Mouse (Mus musculus): ENCODE measurements around the gene Knl1.
A peak's percentile ranks its signal among the peaks of the same experiment; 100 is the strongest.
"Not testable (repeated sequence)": the region's sequence is repeated elsewhere in the genome, so short reads cannot be mapped to it uniquely, and the experiment has no call there.

The Knl1 gene

DNA sequence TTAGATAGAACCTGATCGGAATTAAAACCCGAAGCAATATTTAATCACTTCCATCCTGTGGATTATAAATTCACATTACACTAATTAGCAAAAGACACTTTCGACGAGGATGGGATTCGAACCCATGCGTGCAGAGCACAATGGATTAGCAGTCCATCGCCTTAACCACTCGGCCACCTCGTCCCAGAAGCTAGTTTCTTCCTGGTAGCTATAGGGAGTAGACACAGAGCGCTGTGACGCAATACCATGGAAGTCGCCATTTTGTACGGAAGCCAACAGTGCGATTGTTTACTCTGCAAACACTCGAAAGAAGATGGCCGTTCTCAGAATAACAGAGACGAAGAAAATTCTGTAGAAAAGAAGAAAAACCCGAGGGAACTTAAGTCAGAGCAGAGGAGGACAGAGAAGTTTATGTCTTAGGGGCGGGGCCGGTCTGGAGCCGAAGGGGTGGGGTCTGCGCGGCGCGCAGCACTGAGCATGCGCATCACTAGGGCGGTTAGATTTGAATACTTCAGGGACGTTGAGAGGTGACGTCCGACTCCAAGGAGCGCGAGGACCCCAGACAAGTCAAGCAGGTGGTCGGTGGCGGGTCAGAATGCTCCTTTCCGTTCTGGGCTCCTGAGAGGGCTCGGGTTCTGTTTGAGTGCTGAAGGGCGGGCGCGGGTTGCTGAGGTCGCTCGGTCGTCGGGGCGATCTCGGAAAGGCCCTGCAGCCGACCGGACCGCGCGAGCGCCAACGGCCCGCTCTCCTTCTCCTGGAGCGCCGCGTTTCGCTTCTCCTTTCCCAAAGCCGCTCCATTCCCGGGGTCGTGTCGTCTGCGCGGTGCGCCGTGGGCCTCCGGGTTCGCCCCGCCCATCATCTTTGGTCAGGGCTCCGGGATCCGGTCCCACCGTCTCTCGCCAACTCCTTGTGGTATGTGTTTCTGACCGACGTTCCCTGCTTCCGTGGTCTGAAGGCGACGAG is at the start of gene Knl1:
Knl1 (plus strand) TSS at position 471 of the 963 bp plus-strand sequence.
- peak; percentile 93 for DNase-seq

DNA sequence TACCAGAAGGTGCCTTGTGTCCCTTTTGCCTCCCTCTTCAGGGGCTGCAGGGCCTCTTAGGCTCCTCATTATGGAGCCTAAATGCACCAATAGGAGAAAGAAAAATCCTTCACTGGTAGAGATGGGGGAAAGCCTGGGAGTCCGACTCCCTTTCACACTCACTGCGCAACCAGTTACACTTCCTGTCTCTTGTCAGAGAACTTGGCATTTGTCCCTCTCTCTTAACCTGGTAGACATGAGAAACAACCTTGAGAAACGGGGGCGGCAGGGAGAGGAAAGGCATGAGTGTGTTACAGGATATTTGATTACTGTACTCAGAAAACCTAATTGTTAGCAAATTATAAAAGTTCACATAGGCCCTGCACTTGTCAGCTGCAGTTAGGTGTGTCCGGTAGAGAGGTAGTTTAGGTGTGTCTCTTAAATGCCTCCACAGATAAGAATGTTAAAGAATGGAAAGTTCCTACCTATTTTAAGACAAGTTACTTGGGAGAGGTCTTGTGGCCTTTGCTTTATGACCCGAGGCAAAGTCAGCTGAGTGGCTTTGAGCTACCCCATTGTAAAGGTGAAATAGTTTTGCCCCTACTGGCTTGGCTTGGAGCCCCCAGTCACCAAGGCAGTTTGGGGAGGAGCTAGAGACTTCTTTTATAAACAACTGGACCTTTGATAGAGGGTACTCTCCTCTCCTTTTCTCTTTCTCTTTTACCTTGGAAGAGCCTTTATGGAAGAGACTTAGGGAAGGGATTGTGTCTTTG is 48.6 kb upstream of the Knl1 start:
- DNase-seq = no peak

GRCm38 (mm10) chr2:118999025-118999639 is 47.8 kb upstream of the Knl1 start:
- DNase-seq = no peak

DNA sequence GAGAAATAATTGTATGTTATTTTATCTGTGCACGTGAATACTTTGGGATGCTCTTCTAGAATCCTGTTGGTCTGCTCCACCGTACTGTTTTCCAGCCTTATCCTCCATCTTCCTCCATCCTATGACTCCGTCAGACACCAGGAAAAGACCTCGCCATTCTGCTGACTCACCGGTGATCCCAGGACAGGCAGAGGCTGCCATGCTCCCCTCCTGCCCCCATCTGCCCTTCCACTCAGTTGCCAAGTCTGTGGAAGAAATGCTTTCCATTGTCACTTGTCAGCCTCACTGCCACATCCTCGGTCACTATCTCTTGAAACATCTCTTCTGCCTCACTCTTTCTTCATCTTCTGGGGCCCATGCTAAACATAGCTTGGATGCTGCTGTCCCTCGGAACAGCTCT is 40.0 kb upstream of the Knl1 start:
- no peak for DNase-seq

DNA sequence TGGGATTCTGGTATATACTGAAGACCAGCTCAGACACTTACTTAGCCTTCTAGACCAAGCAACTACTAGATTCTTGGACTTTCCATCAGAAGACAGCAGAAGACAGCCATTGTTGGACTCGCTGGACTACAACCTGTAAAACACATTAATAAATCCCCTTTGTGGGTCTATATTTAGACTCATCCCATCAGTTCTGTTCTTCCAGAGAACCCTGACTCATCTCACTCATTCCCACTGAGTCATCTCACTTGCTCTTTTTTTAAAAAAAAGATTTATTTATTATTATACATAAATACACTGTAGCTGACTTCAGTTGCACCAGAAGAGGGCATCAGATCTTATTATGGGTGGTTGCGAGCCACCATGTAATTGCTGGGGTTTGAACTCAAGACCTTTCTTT is 37.5 kb upstream of the Knl1 start:
- DNase-seq = no peak

- DNase-seq = no peak
Measured at GRCm38 (mm10) chr2:119014989-119015388, 31.9 kb upstream of the Knl1 start.

- no peak for DNase-seq
Measured at GRCm38 (mm10) chr2:119015604-119016180, 31.2 kb upstream of the Knl1 start.

DNA sequence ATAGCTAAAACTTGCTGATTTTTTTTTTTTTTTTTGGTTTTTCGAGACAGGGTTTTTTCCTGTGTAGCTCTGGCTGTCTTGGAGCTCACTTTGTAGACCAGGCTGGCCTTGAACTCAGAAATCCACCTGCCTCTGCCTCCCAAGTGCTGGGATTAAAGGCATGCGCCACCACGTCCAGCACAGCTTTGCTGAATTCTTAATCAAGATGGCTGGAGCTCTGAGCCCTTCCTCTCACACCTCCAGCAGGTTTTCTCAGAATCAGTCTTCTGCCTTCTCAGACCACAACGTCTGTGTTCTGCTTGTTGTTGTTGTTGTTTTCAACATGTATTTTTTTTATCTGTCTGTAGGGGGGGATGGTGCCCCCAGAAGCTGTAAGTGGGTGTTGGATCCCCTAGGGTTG is 30.6 kb upstream of the Knl1 start:
- DNase-seq = not testable (repeated sequence)

DNA sequence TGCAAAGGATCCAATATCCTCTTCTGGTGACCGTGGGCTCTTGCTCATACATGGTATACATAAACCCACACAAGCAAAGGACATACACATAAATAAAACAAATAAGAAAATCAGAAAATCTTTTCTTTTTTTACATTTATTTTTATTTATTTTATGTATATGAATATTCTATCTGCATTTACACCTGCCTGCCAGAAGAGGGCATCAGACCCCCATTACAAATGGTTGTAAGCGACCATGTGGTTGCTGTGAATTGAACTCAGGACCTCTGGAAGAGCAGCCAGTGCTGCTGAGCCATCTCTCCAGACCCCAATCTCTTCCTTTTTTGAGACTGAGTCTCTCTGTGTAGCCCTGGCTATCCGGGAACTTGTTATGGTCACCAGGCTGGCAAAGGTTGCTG is 29.3 kb upstream of the Knl1 start:
- DNase-seq = no peak

DNA sequence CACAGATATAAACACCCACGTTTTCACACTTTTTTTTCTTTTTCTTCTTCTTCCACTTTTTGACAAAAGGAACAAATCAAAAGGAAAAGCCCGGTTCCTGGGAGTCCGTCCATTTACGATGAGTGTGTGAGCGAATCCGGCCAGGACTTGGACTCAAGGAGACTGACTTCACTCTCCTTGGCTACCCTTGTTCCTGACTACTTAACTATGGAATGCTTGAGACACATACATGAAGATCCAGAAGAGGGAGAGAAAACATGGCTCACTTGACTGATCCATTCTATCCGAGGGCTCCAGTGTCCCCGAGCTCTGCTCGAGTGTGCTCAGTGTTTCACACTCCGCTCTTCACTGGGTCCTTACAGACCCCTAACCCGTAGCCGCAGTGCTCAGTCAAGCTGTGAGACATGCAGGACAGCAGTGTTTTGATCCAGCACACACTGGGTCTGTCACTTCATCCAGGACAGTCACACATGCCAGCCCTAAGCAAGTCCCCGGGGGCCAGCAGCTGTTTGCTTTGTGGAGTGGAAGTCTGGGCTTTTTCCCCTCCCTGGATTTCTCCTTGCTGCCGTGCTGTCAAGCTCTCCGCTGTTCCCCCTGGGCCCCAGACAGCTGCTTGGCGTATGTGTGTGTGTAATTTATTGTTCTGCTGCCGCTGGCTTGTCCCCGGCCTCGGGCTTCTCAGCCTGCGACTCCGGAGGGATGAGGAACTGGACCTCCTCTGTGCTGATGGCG is 28.4 kb upstream of the Knl1 start:
- no peak for DNase-seq

- DNase-seq = no peak
Measured at GRCm38 (mm10) chr2:119019131-119019530, 27.8 kb upstream of the Knl1 start.

DNA sequence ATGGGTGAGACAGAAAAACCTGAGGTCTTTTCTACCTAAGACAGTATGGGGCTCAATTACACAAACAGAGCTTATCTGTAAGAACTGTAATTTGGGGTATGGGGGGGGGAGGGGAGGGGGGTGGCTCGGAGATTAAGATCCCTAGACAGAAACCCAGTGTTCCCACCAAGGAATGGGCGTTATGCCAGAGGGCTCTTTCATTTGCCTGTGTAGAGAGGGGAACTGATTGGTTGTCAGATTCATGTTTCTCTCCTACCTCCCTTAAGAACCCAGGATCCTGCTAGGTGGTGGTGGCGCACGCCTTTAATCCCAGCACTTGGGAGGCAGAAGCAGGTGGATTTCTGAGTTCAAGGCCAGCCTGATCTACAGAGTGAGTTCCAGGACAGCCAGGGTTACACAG is 27.4 kb upstream of the Knl1 start:
- no peak for DNase-seq

DNA sequence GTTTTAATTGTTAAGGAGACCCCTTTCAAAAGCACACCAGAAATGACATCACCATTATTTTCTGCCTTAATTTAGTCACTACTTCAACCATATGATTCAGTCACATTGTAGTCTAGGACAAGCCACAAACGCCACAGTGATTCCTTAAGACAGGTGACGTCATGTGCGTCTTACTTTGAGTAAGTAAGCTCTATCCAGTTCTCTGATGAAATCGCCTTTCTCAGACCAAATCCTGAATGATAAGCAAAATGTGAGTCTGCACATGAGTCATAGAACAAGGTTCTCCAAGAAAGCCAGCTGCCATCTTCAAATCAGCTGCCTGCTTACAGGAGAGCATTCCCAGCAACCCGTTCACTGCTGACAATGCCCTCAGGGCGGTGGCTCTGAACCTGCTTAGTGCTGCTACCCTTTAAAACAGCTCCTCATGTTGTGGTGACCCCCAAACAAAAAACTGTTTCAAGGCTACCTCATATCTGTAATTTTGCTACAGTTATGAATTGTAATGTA is 23.7 kb upstream of the Knl1 start:
- no peak for DNase-seq

DNA sequence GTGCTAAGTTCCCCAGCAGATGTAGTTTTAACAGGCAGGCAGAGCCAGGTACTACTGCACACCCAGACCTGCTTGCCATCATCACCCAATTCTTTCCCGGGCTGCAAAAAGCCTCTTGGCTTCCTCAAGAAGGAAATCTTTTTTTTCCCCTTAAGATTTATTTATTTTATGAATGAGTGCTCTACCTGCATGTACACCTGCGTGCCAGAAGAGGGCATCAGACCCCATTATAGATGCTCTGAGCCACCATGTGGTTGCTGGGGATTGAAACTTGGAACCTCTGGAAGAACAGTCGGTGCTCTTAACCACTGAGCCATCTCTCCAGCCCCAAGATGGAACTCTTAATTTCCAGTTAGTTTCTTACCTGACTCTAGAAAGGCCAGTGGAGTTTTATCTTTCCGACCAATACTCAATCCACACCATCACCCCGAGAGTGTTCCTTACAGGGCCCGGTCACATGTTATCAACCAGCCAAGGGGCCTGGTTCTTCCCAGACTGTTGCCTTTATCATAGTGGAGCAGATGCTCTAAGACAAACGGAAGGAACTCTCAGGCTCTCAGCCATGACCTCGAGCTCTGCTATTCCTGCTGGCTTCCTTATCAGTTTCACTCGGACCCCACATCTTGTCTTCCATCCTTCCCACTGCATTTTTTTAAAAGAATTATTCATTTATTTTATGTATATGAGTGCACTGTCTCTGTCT is 22.2 kb upstream of the Knl1 start:
- no peak for DNase-seq

GRCm38 (mm10) chr2:119025239-119025616 is 21.7 kb upstream of the Knl1 start:
- no peak for DNase-seq

DNA sequence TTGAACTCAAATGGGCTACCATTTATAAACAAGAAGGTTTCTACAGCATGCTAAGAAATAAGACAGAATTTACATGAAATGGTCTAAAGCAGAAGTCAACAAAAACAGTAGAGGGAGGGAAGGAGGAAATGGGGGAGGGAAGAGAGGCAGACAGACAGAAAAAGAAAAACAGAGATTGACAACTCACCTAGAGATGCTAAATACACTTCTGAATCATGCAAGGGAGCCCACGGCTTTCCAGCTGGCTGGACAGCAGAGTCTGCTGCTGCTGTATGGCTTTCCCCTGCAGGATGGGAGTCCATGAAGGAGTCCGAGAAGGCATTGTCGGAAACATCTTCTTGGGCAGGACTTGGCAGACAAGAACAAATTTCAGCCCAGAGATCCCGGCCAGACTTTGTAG is 20.0 kb upstream of the Knl1 start:
- no peak for DNase-seq

DNA sequence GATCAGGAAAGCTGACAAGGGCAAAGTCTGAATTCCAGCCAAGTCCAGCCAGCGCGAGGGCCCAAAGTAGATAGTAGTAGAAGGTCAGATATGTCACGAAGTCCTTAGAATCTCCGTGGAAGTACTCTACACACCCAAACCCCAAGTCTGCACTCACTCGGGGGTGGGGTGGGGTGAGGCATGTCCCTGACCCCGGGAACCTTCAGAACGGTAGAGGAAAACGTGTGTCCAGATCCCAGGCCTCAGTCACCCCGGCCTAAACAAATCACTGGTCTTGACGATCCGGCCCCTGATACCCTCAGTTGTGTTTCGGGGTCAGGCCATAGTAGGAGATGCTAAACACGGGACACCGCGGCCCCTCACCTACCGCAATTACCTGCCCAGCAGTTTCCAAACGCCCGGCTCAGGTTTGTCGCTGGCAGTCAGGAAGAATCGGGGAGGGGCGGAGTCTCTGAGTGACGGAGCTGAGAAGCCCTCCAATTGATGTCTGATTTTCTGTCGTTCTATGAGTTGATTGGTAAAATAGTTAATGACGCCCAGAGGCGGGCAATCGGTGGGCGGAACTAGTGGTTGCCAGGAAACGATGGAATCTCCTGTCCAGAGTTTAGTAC is 17.9 kb upstream of the Knl1 start, which contains the start of gene Ccdc32:
Ccdc32 (minus strand) TSS at position 453 of the 611 bp plus-strand sequence.
- DNase-seq = peak; percentile 96

GRCm38 (mm10) chr2:119032191-119032590 is 14.7 kb upstream of the Knl1 start:
- DNase-seq = no peak

GRCm38 (mm10) chr2:119034656-119035396 is 12.1 kb upstream of the Knl1 start, which contains the start of gene Rpusd2:
Gene Rpusd2, plus strand, starts transcription at chr2:119034790.
- peak; percentile 95 for DNase-seq

GRCm38 (mm10) chr2:119035397-119035745 is 11.5 kb upstream of the Knl1 start:
- DNase-seq = no peak
